Mouse (Mus musculus): ENCODE results near the gene Ddx3x. TPM values are rescaled to one million over a fixed set of nuclear protein-coding genes. Genes with fewer than 3 reads are reported as not detected.

Ddx3x gene
- total and polyA plus RNA-seq, 3 experiments: 104 to 329 (median 196) TPM

DNA sequence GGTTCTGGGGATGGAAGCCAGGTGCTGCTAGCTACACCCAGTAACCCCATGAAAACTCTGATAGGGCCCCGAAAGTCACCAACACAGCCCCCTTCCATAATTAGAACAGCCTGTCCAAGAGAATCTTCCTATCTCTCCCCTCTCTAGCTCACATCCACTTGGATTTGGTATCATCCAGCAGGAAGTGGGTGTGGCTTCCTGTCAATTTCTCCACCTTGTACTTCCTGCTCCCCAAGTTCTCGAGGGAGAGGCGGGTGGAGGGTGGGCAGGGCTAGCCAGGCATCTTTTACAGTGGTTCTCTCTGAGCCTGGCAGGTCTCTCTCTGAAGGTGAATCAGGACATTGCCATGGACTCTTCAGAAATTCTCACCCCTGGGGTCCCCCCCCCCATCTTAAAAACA, 35.7 kb upstream of the Ddx3x start:
- no peak overlapping the region for H3K4me2 ChIP-seq (ENCODE audit: insufficient read depth, low read depth, poor library complexity, severe bottlenecking)
- in situ Hi-C loops (cut with MboI; ENCODE audit: low pct_ligation_motif_present, low pct_unique_long_range_greater_than_20kb, low sequenced_read_pairs) (loop anchor here (25.0 kb wide), 2 partner anchors 217 to 417 kb away; partner anchors contain the start of genes Gpr82 and Nyx), dilution Hi-C loops (cut with MboI; ENCODE audit: extremely low pct_ligation_motif_present, extremely low pct_unique_long_range_greater_than_20kb, low sequenced_read_pairs) (no loop called here)
- H3K4me3 ChIP-seq (replicated peaks in 1 of 3; ENCODE audit: low read depth in 2 of 3, low read length in 2 of 3, poor library complexity in 1 of 3): no peak overlapping the region
- H3K9me3 ChIP-seq (replicated peaks; ENCODE audit: low read length): no peaks in the 10 kb centered on the region
- TF ChIP-seq TBP (conservative IDR thresholded peaks at IDR 0.05; ENCODE audit: low read depth, low read length) (no peak), SIN3A (IDR thresholded peaks at IDR 0.05; ENCODE audit: low read length) (no peak), KAT2A (IDR thresholded peaks at IDR 0.05; ENCODE audit: insufficient replicate concordance, low read length) (no peak)
- H3K9ac ChIP-seq (ENCODE audit: insufficient read depth, low read depth): no peak overlapping the region
- H3K27me3 ChIP-seq (replicated peaks): no peaks in the 10 kb centered on the region
- H3K36me3 ChIP-seq (replicated peaks in 1 of 2; ENCODE audit: control insufficient read depth in 1 of 2, insufficient read depth in 1 of 2, low read length in 1 of 2): no peaks in the 10 kb centered on the region
- H3K27ac ChIP-seq (ENCODE audit: insufficient read depth, low read depth): no peak overlapping the region
- no peaks in the 10 kb centered on the region for H3K79me2 ChIP-seq (replicated peaks; ENCODE audit: control insufficient read depth, extremely low read depth, insufficient read depth, poor library complexity, severe bottlenecking)
- DNase-seq (ENCODE audit: extremely low read depth): no peak
- H3K4me1 ChIP-seq (ENCODE audit: control insufficient read depth in 1 of 2, insufficient read depth in 2 of 2): no peaks in the 10 kb centered on the region; a peak in 1 of 4 replicates

DNA sequence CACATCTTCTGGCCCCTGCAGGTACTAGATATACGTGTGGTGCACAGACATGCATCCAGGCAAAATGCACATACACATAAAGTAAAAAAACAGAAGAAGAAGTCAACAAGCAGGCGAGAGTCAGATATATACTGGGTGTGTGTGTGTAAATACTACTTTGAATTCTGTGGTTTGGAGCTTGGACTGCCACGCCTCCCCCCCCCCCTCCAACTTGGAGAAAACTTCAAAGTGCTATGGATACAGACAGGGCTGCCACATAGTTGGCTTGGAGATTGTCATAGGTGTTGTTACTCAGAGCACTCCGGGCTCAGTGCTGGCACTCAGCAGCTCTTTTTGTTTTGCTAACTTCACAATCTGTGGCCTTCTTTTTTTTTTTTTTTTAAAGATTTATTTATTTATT, 29.1 kb upstream of the Ddx3x start:
- H3K27me3 ChIP-seq (replicated peaks): no peaks in the 10 kb centered on the region

DNA sequence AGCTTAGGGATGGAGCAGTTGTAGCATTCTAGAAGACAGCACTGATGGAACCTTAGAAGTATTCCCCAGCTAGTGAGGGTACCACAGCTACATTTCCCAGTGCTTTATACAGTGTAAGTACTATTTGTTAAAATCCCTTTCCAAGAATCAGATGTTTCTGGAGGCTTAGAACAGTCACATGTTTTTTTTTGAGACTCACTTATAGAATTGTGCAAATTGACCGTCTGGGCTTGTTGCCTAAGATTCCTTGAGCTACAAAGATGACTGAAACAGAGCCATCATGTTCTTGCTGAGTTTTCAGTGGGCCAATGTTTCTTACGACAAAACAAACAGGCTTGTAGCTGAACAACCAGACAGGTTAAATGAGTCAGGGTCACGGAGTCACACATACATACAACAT, 26.5 kb upstream of the Ddx3x start:
- H3K36me3 ChIP-seq (replicated peaks in 1 of 2; ENCODE audit: control insufficient read depth in 1 of 2, insufficient read depth in 1 of 2, low read length in 1 of 2): no peaks in the 10 kb centered on the region
- DNase-seq (ENCODE audit: extremely low read depth): no peak
- no peaks in the 10 kb centered on the region for H3K4me1 ChIP-seq (ENCODE audit: control insufficient read depth in 1 of 2, insufficient read depth in 2 of 2)
- dilution Hi-C loops (cut with MboI; ENCODE audit: extremely low pct_ligation_motif_present, extremely low pct_unique_long_range_greater_than_20kb, low sequenced_read_pairs): no loop called here
- H3K9ac ChIP-seq (ENCODE audit: insufficient read depth, low read depth): no peak overlapping the region
- H3K27me3 ChIP-seq (replicated peaks): no peaks in the 10 kb centered on the region
- H3K4me3 ChIP-seq (replicated peaks in 1 of 3; ENCODE audit: low read depth in 2 of 3, low read length in 2 of 3, poor library complexity in 1 of 3): no peak overlapping the region
- no peaks in the 10 kb centered on the region for H3K79me2 ChIP-seq (replicated peaks; ENCODE audit: control insufficient read depth, extremely low read depth, insufficient read depth, poor library complexity, severe bottlenecking)
- no peak overlapping the region for H3K27ac ChIP-seq (ENCODE audit: insufficient read depth, low read depth)
- no peak overlapping the region for H3K4me2 ChIP-seq (ENCODE audit: insufficient read depth, low read depth, poor library complexity, severe bottlenecking)
- in situ Hi-C loops (cut with MboI; ENCODE audit: low pct_ligation_motif_present, low pct_unique_long_range_greater_than_20kb, low sequenced_read_pairs): no loop called here
- no peaks in the 10 kb centered on the region for H3K9me3 ChIP-seq (replicated peaks; ENCODE audit: low read length)
- no peak for TF ChIP-seq GABPA (IDR thresholded peaks at IDR 0.05; ENCODE audit: insufficient replicate concordance, low read depth, low read length)
- TF ChIP-seq ZC3H11A (IDR thresholded peaks at IDR 0.05; ENCODE audit: low read depth, low read length): no peak
- no peak for TF ChIP-seq USF2 (conservative IDR thresholded peaks at IDR 0.05; ENCODE audit: low read depth, low read length)
- no peak for TF ChIP-seq NELFE (IDR thresholded peaks at IDR 0.05; ENCODE audit: low read depth, low read length)
- TF ChIP-seq ZMIZ1 (IDR thresholded peaks at IDR 0.05; ENCODE audit: low read depth, low read length): no peak
- no peak for TF ChIP-seq ZKSCAN1 (IDR thresholded peaks at IDR 0.05; ENCODE audit: borderline replicate concordance, low read depth, low read length)
- TF ChIP-seq MAZ (IDR thresholded peaks at IDR 0.05; ENCODE audit: low read depth, low read length): no peak
- no peak for TF ChIP-seq PAX5 (IDR thresholded peaks at IDR 0.05; ENCODE audit: low read length)
- no peak for TF ChIP-seq NRF1 (IDR thresholded peaks at IDR 0.05; ENCODE audit: low read depth, low read length)
- TF ChIP-seq MYC (IDR thresholded peaks at IDR 0.05; ENCODE audit: low read depth, low read length): no peak
- no peak for TF ChIP-seq KAT2A (IDR thresholded peaks at IDR 0.05; ENCODE audit: insufficient replicate concordance, low read length)
- no peak for TF ChIP-seq SMC3 (IDR thresholded peaks at IDR 0.05; ENCODE audit: low read depth, low read length)
- no peak for TF ChIP-seq ZNF384 (IDR thresholded peaks at IDR 0.05; ENCODE audit: low read depth, low read length)
- no peak for TF ChIP-seq POLR2AphosphoS2 (IDR thresholded peaks at IDR 0.05; ENCODE audit: low read depth, low read length)
- TF ChIP-seq USF1 (IDR thresholded peaks at IDR 0.05; ENCODE audit: low read depth, low read length): no peak

More for the DNA sequence above, 29.1 kb upstream of the Ddx3x start:
- Histone ChIP-seq H3K4me3 (replicated peaks in 1 of 3; ENCODE audit: low read depth in 2 of 3, low read length in 2 of 3, poor library complexity in 1 of 3) (no peak overlapping the region), H3K27ac (ENCODE audit: insufficient read depth, low read depth) (no peak overlapping the region), H3K4me2 (ENCODE audit: insufficient read depth, low read depth, poor library complexity, severe bottlenecking) (no peak overlapping the region), H3K36me3 (replicated peaks in 1 of 2; ENCODE audit: control insufficient read depth in 1 of 2, insufficient read depth in 1 of 2, low read length in 1 of 2) (no peaks in the 10 kb centered on the region), H3K4me1 (ENCODE audit: control insufficient read depth in 1 of 2, insufficient read depth in 2 of 2) (no peaks in the 10 kb centered on the region), H3K9me3 (replicated peaks; ENCODE audit: low read length) (no peaks in the 10 kb centered on the region), H3K9ac (ENCODE audit: insufficient read depth, low read depth) (no peak overlapping the region), H3K79me2 (replicated peaks; ENCODE audit: control insufficient read depth, extremely low read depth, insufficient read depth, poor library complexity, severe bottlenecking) (no peaks in the 10 kb centered on the region)
- DNase-seq (ENCODE audit: extremely low read depth): no peak
- TF ChIP-seq IRF4 (IDR thresholded peaks at IDR 0.05; ENCODE audit: low read depth, low read length) (no peak), ZKSCAN1 (IDR thresholded peaks at IDR 0.05; ENCODE audit: borderline replicate concordance, low read depth, low read length) (no peak)
- dilution Hi-C loops (cut with MboI; ENCODE audit: extremely low pct_ligation_motif_present, extremely low pct_unique_long_range_greater_than_20kb, low sequenced_read_pairs) (no loop called here), in situ Hi-C loops (cut with MboI; ENCODE audit: low pct_ligation_motif_present, low pct_unique_long_range_greater_than_20kb, low sequenced_read_pairs) (no loop called here)
